In the genomic region with DNA sequence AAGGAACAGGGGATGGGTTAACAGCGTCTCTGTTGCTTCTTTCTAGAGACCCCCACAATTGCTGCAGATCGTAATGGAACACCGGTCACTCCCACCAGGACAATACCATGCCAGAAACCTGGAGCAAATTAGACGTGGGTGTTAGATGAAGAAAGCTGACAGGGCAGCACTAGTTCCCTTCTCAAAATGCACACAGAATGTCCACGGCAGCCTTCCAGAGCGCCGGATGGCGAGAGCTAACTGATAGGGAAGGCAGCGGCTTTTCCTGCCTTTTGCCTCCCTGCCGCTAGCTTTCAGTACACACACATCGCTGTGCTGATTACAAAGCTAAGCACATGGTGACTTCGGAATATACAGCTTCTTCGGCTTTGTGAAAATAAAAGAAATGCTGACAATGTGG, we compare ENCODE assay signal across 11 mouse cellular contexts. TPM values are rescaled to one million over a fixed set of nuclear protein-coding genes. Genes with fewer than 3 reads are reported as not detected.
DNase-seq lines count a peak whose midpoint lies in the region; ATAC-seq lines count a peak whose summit lies in the region.
"Had no signal": no experiment of that assay in that cellular context is flagged by ENCODE, and none has a peak within 500 bp of the region (broad histone marks: within the 10 kb centered on the region; RNA-seq: fewer than 3 reads in every experiment).

No protein-coding gene starts in this region.

- no peak for ATAC-seq in limb, embryonic 12.5 days (ENCODE audit: insufficient number of reproducible peaks, insufficient read depth, low FRiP score, low TSS enrichment, low read depth)
- no peak for ATAC-seq in neural tube, embryonic 13.5 days (ENCODE audit: low read depth)

- H3K4me2 ChIP-seq in limb, embryonic 12.5 days, result peak overlapping the region; percentile 46
- H3K4me2 ChIP-seq in neural tube, embryonic 13.5 days, result peak overlapping the region; percentile 52

- peak; percentile 23 for DNase-seq in gastrocnemius, postnatal 25 days
- DNase-seq in gastrocnemius, adult 18-20 months (ENCODE audit: low spot score), result no peak
- DNase-seq in forelimb bud, embryonic 11.5 days (ENCODE audit: low read depth, low spot score), result peak; percentile 55
- DNase-seq in cerebellum, adult 9-10 months, result no peak
- no peak for DNase-seq in left cerebral cortex, adult 11 months (ENCODE audit: low spot score)

- no peaks in the 10 kb centered on the region for H3K9me3 ChIP-seq in limb, embryonic 12.5 days
- H3K9me3 ChIP-seq in neural tube, embryonic 13.5 days, result no peaks in the 10 kb centered on the region

- H3K4me1 ChIP-seq in brown adipose tissue, adult 24 weeks (ENCODE audit: control insufficient read depth, insufficient read depth, insufficient read length, low read length), result no peaks in the 10 kb centered on the region
- peaks cover 16% of the 10 kb centered on the region for H3K4me1 ChIP-seq in limb, embryonic 12.5 days (replicated peaks)
- no peaks in the 10 kb centered on the region for H3K4me1 ChIP-seq in neural tube, embryonic 13.5 days (replicated peaks)

- peak overlapping the region; percentile 35; the same call in 1 of the 2 replicates for H3K9ac ChIP-seq in limb, embryonic 12.5 days (replicated peaks)
- H3K9ac ChIP-seq in neural tube, embryonic 13.5 days, result peak overlapping the region; percentile 58

- no peak overlapping the region for H3K27ac ChIP-seq in brown adipose tissue, adult 24 weeks (replicated peaks; ENCODE audit: low read depth, low read length)
- peak overlapping the region; percentile 79 for H3K27ac ChIP-seq in limb, embryonic 12.5 days
- no peak overlapping the region for H3K27ac ChIP-seq in neural tube, embryonic 13.5 days (replicated peaks)

- 23% methylated on average over 13 of the region's 13 CpGs for WGBS in limb, embryonic 12.5 days
- WGBS in neural tube, embryonic 13.5 days, result 29% methylated on average over 13 of the region's 13 CpGs

- H3K36me3 ChIP-seq in limb, embryonic 12.5 days, result no peaks in the 10 kb centered on the region
- H3K36me3 ChIP-seq in neural tube, embryonic 13.5 days, result no peaks in the 10 kb centered on the region

- no peaks in the 10 kb centered on the region for H3K27me3 ChIP-seq in limb, embryonic 12.5 days
- no peaks in the 10 kb centered on the region for H3K27me3 ChIP-seq in neural tube, embryonic 13.5 days

- H3K4me3 ChIP-seq in brown adipose tissue, adult 24 weeks (ENCODE audit: insufficient read depth, low read depth, low read length), result peak overlapping the region; percentile 21; the same call in 1 of the 2 replicates
- H3K4me3 ChIP-seq in limb, embryonic 12.5 days (replicated peaks), result peak overlapping the region; percentile 13; the same call in 1 of the 2 replicates
- H3K4me3 ChIP-seq in neural tube, embryonic 13.5 days, result peak overlapping the region; percentile 29

RNA-seq across cellular contexts. Expression of a gene that starts 7.9 kb away (rescaled TPM):
- not detected for total RNA-seq in gastrocnemius, postnatal 25 days (2021)
- total RNA-seq in gastrocnemius, adult 18-20 months (2021), result not detected
- not detected in 2 replicates for polyA plus RNA-seq in brown adipose tissue, adult 24 weeks (2012; ENCODE audit: insufficient read depth, insufficient read length, missing spikeins)
- polyA plus RNA-seq in limb, embryonic 12.5 days (2016; fragmentation: Nextera tagmentation; extraction: Ambion mirVana), result 7.5 and 8.2 TPM in 2 replicates
- polyA plus RNA-seq in neural tube, embryonic 13.5 days (2015; fragmentation: Nextera tagmentation; extraction: Ambion mirVana), result 0.75 and 1.3 TPM in 2 replicates
- polyA plus RNA-seq: spleen, adult 2 months had no signal

RNA-seq across cellular contexts. Expression of a gene that starts 37.6 kb away (rescaled TPM):
- 1 to 10 TPM; 1.4 to 2.5 TPM for total RNA-seq in gastrocnemius, postnatal 25 days (2021)
- 1 to 10 TPM; 1.6 to 1.8 TPM for total RNA-seq in gastrocnemius, adult 18-20 months (2021)
- 2.2 and 3.8 TPM in 2 replicates for polyA plus RNA-seq in brown adipose tissue, adult 24 weeks (2012; ENCODE audit: insufficient read depth, insufficient read length, missing spikeins)
- 7.8 TPM in 2 replicates for polyA plus RNA-seq in limb, embryonic 12.5 days (2016; fragmentation: Nextera tagmentation; extraction: Ambion mirVana)
- 5.1 and 5.7 TPM in 2 replicates for polyA plus RNA-seq in neural tube, embryonic 13.5 days (2015; fragmentation: Nextera tagmentation; extraction: Ambion mirVana)

RNA-seq across cellular contexts. Expression of a gene that starts 41.3 kb away (rescaled TPM):
- total RNA-seq in gastrocnemius, postnatal 25 days (2021), result not detected
- not detected for total RNA-seq in gastrocnemius, adult 18-20 months (2021)
- not detected in 2 replicates for polyA plus RNA-seq in brown adipose tissue, adult 24 weeks (2012; ENCODE audit: insufficient read depth, insufficient read length, missing spikeins)
- polyA plus RNA-seq in limb, embryonic 12.5 days (2016; fragmentation: Nextera tagmentation; extraction: Ambion mirVana), result not detected in 2 replicates
- polyA plus RNA-seq in neural tube, embryonic 13.5 days (2015; fragmentation: Nextera tagmentation; extraction: Ambion mirVana), result not detected in 2 replicates
- total RNA-seq: ES-E14; heart, postnatal 10 days had no signal
- polyA plus RNA-seq: spleen, adult 2 months had no signal

Comparison
In these comparisons a context has a peak if more than half of its experiments do, and no peak if none do; other contexts are left out.
1. DNase-seq: peak in gastrocnemius, postnatal 25 days (single experiment) and forelimb bud, embryonic 11.5 days (single experiment); none in gastrocnemius, adult 18-20 months (single experiment), cerebellum, adult 9-10 months (single experiment) and left cerebral cortex, adult 11 months (single experiment).
2. Peak in every context shown above with its lines, with median percentiles within 50 percentile points of each other: H3K4me3 ChIP-seq.